Mouse (Mus musculus) embryonic facial prominence, embryonic 15.5 days (tissue): ENCODE data around the gene Tgm2. TPM values are rescaled to one million over a fixed set of nuclear protein-coding genes. Genes with fewer than 3 reads are reported as not detected.
A peak's percentile ranks its signal among the peaks of the same experiment; 100 is the strongest.

Experiments used
- ATAC-seq: fragments of 200-750 bp; cut with Nextera tagmentation; 2 replicates; pipeline ENCODE4 v1.8.0; 2017; ENCODE audit warnings: low read depth, moderate TSS enrichment; ENCODE audit not compliant: insufficient number of reproducible peaks, low FRiP score, low TSS enrichment
- H3K27ac ChIP-seq: fragments of 300-500 bp; sonication (generic); replicated peaks from 2 replicates; pipeline ENCODE4 v1.5.1; 2015; ENCODE audit warnings: mild to moderate bottlenecking, inconsistent platforms
- H3K27me3 ChIP-seq: fragments of 300-500 bp; sonication (generic); 2 replicates; pipeline ENCODE4 v1.6.1; 2015; ENCODE audit warnings: inconsistent platforms
- H3K36me3 ChIP-seq: fragments of 300-500 bp; sonication (generic); 2 replicates; pipeline ENCODE4 v1.6.1; 2015; ENCODE audit warnings: mild to moderate bottlenecking, inconsistent platforms
- H3K4me1 ChIP-seq: fragments of 300-500 bp; sonication (generic); 2 replicates; pipeline ENCODE4 v1.6.1; 2015; ENCODE audit warnings: inconsistent platforms
- H3K4me2 ChIP-seq: fragments of 300-500 bp; sonication (generic); replicated peaks from 2 replicates; pipeline ENCODE4 v1.6.1; 2015; ENCODE audit warnings: mild to moderate bottlenecking, inconsistent platforms
- H3K4me3 ChIP-seq: fragments of 300-500 bp; sonication (generic); replicated peaks from 2 replicates; pipeline ENCODE4 v1.5.1; 2015; ENCODE audit warnings: mild to moderate bottlenecking, inconsistent platforms
- H3K9ac ChIP-seq: fragments of 300-500 bp; sonication (generic); 2 replicates; pipeline ENCODE4 v1.6.1; 2015; ENCODE audit warnings: inconsistent platforms
- H3K9me3 ChIP-seq: fragments of 300-500 bp; sonication (generic); replicated peaks from 2 replicates; pipeline ENCODE4 v1.6.1; 2016; ENCODE audit warnings: inconsistent platforms
- WGBS: fragments of 180-500 bp; shearing (Covaris S2); methylation state at CpG from one replicate; pipeline ENCODE4 v1.1.7; 2015; 5-methylcytosine and 5-hydroxymethylcytosine counted together
- polyA plus RNA-seq: library from polyadenylated mRNA; unstranded; fragments of >200 nt; fragmentation: Nextera tagmentation; extraction: Ambion mirVana; gene quantifications from 2 replicates; pipeline ENCODE4 v1.2.1, GENCODE M21; 2015

Gene Tgm2
- 17.9 and 22.2 TPM in 2 replicates for polyA plus RNA-seq

DNA sequence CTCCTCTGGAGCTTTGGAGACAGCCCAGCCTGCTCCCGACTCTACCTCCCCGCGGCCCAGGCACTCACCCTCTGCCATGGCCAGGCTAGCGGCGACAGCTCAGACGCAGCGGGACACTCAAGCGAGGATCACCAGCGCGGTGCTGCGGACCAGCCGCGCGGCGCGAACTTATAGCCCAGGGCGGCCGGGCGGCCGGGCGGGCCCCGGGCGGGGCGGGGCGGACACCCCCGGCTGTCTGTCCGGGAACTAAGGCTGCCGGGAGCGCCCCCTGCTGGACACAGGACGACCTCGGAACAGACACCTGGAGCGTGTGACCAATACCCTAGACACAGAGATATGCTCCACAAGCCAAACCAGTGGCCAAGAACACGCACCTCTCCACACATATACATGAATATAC lies at the start of gene Tgm2:
Gene Tgm2 (minus strand): TSS at position 214 of the 400 bp plus-strand sequence.
- no peak within 1 kb of the TSS for H3K27ac ChIP-seq
- WGBS: under 1% methylated on average over 33 of the region's 33 CpGs
- ATAC-seq: peak; percentile 69; the same call in 1 of the 2 replicates

DNA sequence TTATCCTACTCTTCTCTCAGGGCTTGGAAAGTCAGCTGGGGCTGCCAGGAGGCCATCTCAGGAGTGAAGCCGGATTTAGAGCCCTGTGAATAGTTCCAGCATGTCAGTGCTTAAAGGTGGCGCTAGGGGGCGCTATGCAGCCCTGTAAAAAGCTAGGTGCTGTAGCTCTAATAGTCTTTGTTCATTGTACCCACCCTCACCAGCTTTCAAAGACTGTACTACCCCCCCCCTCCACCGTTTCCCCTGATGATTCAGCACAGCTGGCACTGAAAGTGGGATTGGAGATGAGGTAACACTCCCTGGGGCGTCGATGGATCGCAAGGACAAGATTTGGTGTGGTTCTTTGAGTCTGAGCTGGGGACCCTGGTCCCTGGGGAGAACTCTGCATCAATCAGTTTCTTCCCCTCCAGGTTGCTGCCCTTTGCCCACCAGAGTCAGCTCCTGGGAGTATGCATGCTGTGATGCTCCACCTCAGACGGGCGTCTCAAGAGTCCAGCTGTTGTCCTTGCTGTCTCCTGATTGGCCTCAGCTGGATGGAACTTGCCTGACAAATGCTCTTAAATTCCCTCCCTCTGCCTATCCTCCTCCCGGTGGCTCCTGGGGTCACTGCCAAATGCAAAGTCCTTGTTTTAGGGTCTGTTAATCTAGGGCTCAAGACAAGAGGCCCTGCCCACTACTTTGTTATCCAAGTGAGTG lies 48.9 kb upstream of the Tgm2 start:
- Histone ChIP-seq H3K36me3 (no peaks in the 10 kb centered on the region), H3K9ac (no peak overlapping the region), H3K4me1 (0 out of 2 replicates have a peak, but pooled peaks cover 11% of the 10 kb centered on the region), H3K27me3 (no peaks in the 10 kb centered on the region), H3K4me3 (no peak overlapping the region), H3K4me2 (no peak overlapping the region), H3K27ac (no peak overlapping the region), H3K9me3 (no peaks in the 10 kb centered on the region)
- 25% methylated on average over 10 of the region's 10 CpGs for WGBS
- ATAC-seq: 0 out of 2 replicates have a peak, but pooled peaks have one; percentile 5

More for the DNA sequence above, at the start of gene Tgm2:
- no peaks in the 10 kb centered on the region for H3K36me3 ChIP-seq
- H3K27me3 ChIP-seq: peaks cover 9% of the 10 kb centered on the region
- H3K4me3 ChIP-seq: peak within 1 kb of the TSS; percentile 44
- H3K4me1 ChIP-seq: peaks cover 25% of the 10 kb centered on the region
- no peaks in the 10 kb centered on the region for H3K9me3 ChIP-seq
- peak within 1 kb of the TSS; percentile 66 for H3K4me2 ChIP-seq
- peak within 1 kb of the TSS; percentile 18 for H3K9ac ChIP-seq

DNA sequence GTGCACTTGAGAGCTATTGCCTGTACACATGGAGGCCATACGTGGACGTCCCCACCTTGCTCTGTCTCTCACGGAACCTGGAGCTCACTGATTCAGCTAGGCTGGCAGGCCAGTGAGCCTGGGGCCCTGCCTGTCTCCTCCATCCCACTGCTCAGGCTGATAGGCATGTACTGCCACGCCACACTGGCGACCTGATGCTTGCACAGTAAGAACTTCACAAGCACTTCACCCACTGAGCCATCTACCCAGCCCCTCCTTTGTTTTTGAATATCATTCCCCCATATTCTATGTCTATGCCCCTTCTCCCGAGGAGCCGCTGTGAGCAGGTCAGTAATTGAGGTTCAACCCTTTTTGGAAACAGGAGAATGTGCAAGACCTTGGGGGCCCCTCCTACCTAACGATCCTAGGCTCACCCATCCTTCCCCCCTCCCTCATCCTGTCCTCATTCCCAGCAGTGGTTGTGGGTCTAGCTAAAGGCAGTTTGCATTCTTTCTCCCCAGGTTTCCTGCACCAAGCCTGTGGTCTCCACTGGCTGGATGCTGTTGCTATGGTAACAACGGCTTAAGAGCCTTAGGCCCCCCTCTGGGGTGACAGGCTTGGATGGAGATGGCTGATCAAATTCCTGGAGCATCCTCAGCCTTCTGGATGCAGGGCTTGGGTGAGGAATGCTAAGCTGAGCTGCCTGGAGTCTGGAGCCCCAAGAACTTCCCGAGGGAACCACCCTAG lies 47.5 kb upstream of the Tgm2 start:
- Histone ChIP-seq H3K4me2 (no peak overlapping the region), H3K27ac (no peak overlapping the region), H3K36me3 (no peaks in the 10 kb centered on the region), H3K4me3 (no peak overlapping the region), H3K4me1 (0 out of 2 replicates have a peak, but pooled peaks cover 11% of the 10 kb centered on the region), H3K27me3 (no peaks in the 10 kb centered on the region), H3K9me3 (no peaks in the 10 kb centered on the region), H3K9ac (no peak overlapping the region)
- 26% methylated on average over 10 of the region's 10 CpGs for WGBS
- ATAC-seq: no peak

DNA sequence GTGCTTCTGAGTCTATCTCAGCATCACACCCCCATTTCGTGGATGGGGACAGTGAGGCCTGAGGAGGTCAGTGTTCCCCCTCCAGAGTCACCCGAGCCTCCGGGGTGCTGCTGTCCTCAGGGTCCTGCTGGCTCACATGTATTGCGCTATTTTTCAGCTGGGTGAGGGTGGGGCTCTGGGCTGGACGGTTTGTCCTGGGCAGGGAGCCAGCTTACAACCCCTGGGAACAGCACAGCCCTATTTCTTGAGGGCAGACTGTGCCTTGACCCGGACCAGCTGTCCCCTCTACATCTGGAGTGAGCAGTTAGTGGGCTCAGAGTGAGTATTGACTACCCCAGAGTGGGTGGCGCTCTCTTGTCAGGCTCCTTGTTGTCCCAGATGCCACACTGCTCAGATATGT lies 44.9 kb upstream of the Tgm2 start:
- Histone ChIP-seq H3K4me2 (no peak overlapping the region), H3K9ac (no peak overlapping the region), H3K4me3 (no peak overlapping the region), H3K4me1 (0 out of 2 replicates have a peak, but pooled peaks cover 11% of the 10 kb centered on the region), H3K9me3 (no peaks in the 10 kb centered on the region), H3K36me3 (no peaks in the 10 kb centered on the region), H3K27ac (no peak overlapping the region), H3K27me3 (no peaks in the 10 kb centered on the region)
- WGBS: 56% methylated on average over 7 of the region's 7 CpGs
- ATAC-seq: 0 out of 2 replicates have a peak, but pooled peaks have one; percentile 32

DNA sequence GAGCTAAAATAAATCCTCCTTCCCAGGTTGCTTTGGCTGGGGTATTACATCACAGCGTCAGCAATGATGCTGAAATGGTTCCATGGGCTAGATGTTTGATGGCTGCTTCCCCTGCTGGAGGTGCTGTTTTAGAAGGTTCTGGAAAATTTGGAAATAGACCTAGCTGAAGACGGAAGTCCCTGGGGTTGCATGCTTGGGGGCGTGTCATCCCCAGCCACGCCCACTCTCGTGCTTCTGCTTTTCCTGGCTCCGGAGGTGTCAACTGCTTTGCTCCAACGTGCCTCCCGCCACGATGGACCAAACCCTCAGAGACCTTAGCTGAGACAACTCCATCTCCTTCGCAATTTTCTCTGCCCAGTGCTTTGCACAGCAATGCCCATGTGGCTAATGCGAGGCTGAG lies 43.2 kb upstream of the Tgm2 start:
- Histone ChIP-seq H3K4me3 (no peak overlapping the region), H3K4me1 (0 out of 2 replicates have a peak, but pooled peaks cover 7% of the 10 kb centered on the region), H3K27me3 (no peaks in the 10 kb centered on the region), H3K27ac (no peak overlapping the region), H3K9ac (no peak overlapping the region), H3K9me3 (no peaks in the 10 kb centered on the region), H3K4me2 (no peak overlapping the region), H3K36me3 (no peaks in the 10 kb centered on the region)
- 70% methylated on average over 11 of the region's 11 CpGs for WGBS
- ATAC-seq: no peak

DNA sequence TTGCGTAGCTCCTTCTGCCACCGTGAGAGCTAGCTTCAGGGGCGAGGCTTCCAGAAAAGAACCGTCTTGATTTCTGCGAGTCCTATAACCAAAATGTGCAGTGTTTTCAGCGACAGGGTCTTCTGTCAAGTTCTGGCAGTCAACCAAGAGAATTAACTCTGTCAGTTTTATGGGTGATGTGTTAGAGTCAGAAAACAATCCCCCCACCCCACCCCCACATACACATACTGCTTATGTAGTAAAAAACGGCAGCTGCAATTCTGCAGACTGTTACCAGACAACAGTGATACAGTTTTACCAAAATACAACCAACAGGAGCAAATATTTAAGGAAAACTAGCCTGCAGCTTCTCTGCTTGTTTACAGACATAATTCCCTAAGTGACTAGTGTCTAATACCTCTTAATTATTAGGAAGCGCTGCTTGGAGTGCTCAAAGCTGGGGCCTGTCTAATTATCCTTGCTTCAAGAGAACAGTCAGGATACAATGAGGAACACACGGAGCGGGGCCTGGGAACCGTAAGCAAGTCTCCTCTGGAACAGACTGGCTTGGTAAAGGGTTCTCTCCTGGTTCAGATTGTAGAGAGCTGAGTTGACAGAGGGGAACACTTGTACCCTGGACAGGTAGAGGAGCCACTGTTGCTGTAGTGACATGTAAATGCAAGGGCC lies 40.1 kb upstream of the Tgm2 start:
- Histone ChIP-seq H3K36me3 (no peaks in the 10 kb centered on the region), H3K27me3 (no peaks in the 10 kb centered on the region), H3K4me2 (no peak overlapping the region), H3K4me1 (0 out of 2 replicates have a peak, but pooled peaks cover 4% of the 10 kb centered on the region), H3K4me3 (no peak overlapping the region), H3K9ac (no peak overlapping the region), H3K9me3 (no peaks in the 10 kb centered on the region), H3K27ac (no peak overlapping the region)
- whole genome bisulfite sequencing: 46% methylated on average over 11 of the region's 11 CpGs
- ATAC-seq: no peak

DNA sequence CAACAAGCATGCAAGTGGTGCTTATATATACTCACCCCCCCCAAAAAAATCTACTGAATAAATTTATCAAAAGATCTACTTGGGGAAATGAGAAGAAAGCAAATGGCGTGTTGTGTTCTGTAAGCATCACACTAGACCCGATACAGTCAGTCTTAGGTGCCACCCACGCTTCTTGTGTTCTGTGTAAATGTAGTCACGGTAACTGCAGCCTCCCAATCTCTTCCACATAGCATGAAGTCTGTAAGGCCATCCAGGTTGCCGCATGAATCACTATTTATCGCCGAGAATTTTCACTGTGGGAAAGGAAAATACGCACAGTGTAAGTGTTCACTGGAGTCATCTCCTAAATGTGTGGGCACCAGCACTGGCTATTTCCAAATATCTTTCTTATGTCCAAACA lies 37.0 kb upstream of the Tgm2 start:
- Histone ChIP-seq H3K36me3 (no peaks in the 10 kb centered on the region), H3K4me3 (no peak overlapping the region), H3K4me1 (peaks cover 12% of the 10 kb centered on the region)

DNA sequence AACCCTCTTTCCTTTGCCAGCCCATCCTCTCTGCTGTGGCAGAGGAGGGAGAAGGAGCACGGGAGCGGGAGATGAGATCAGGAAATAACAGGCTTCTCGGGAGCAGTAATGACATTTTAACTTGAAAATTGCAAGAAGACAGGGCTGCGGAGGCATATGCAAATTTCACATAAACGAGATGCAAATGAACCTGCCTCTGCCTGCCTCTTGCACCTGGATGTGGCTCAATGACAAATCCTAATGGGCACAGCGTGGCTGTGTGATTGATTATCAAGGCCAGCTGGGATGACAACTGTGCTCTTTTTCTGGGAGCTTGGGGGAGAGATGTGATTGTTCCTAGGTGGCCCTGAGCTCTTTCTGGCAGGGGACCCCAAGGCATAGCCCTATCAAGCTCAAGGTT lies 35.7 kb upstream of the Tgm2 start:
- Histone ChIP-seq H3K9me3 (no peaks in the 10 kb centered on the region), H3K36me3 (no peaks in the 10 kb centered on the region), H3K27me3 (no peaks in the 10 kb centered on the region), H3K27ac (no peak overlapping the region), H3K9ac (no peak overlapping the region), H3K4me3 (no peak overlapping the region), H3K4me1 (peaks cover 12% of the 10 kb centered on the region), H3K4me2 (no peak overlapping the region)
- no peak for ATAC-seq
- 54% methylated on average over 6 of the region's 6 CpGs for WGBS

More for the DNA sequence above, 37.0 kb upstream of the Tgm2 start:
- no peak overlapping the region for H3K9ac ChIP-seq
- H3K27ac ChIP-seq: no peak overlapping the region
- 87% methylated on average over 8 of the region's 8 CpGs for WGBS
- H3K27me3 ChIP-seq: no peaks in the 10 kb centered on the region
- no peak overlapping the region for H3K4me2 ChIP-seq
- H3K9me3 ChIP-seq: no peaks in the 10 kb centered on the region
- ATAC-seq: no peak

DNA sequence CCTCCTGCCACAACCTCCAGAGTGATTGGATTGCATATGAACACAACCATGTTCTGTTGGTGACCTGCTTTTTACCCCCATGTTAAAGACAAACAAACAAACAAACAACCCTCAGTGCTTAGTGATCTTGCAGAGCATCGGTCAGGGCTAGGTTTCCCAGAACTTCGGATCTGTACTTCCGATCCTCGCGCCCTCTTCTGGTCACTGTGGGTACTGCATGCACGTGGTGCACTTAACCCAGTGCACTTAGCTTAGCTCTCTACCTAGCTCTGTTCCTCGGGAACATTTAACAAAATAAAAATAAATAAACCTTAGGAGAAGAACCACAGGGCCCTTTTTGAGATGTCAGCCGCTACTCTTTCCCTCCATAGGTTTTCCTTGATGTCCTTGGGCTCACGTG lies 34.6 kb upstream of the Tgm2 start:
- ATAC-seq: no peak
- 39% methylated on average over 9 of the region's 9 CpGs for WGBS
- H3K27ac ChIP-seq: no peak overlapping the region
- H3K9me3 ChIP-seq: no peaks in the 10 kb centered on the region
- H3K9ac ChIP-seq: no peak overlapping the region
- H3K27me3 ChIP-seq: no peaks in the 10 kb centered on the region
- no peak overlapping the region for H3K4me2 ChIP-seq
- H3K4me1 ChIP-seq: peaks cover 12% of the 10 kb centered on the region
- no peak overlapping the region for H3K4me3 ChIP-seq
- H3K36me3 ChIP-seq: no peaks in the 10 kb centered on the region

DNA sequence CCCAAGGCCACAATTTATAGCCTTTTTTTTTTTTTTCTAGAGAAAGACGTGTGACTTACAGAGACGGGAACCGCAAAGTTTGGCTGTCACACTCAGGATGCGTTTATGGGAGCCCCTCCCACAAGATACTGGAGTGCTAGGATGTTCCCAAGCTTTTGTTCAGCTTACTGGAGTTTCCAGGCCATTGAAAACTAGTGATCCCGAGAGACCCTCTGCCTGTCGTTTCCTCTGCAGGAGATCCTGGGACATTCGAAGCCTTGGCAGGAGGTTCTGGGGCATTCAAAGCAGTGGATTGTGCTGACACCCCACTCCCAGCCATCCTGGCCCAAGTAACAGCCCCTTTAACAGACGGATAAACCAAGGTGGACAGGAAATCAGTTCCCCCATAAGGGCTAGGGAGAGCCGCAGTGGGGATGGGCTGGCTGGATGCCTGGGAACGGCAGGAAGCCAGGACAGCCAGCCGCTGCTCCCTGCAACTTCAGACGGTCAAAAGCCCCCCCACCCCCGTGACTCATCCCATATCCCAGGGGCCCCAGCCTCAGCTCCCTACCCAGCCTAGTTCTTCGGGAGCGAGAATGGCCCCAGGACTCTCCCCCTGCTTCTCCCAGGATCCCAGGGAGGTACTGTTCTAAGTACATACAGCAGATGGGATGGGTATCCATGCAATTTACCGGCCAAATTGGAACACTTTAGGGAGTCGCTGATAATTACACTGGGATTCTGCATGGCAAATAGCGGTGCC lies 33.3 kb upstream of the Tgm2 start:
- Histone ChIP-seq H3K4me2 (peak overlapping the region; percentile 58), H3K9me3 (no peaks in the 10 kb centered on the region), H3K4me3 (peak overlapping the region; percentile 40), H3K36me3 (no peaks in the 10 kb centered on the region), H3K27ac (0 out of 2 replicates have a peak overlapping the region, but pooled peaks have one; percentile 39), H3K4me1 (peaks cover 12% of the 10 kb centered on the region), H3K9ac (peak overlapping the region; percentile 6; the same call in 1 of the 2 replicates), H3K27me3 (no peaks in the 10 kb centered on the region)
- WGBS: 15% methylated on average over 18 of the region's 18 CpGs
- peak; percentile 24; the same call in 1 of the 2 replicates for ATAC-seq
